Mouse (Mus musculus) mouse trophoblast stem cell (cell line): ENCODE data around the gene Pip5k1c.

ENCODE experiments used
- in situ Hi-C, 2 experiments: fragments of 300-500 bp; cut with MseI, MboI; formaldehyde crosslinking; loops; 2 replicates in 1 of 2; 3 replicates in 1 of 2; pipeline ENCODE4 v1.15.1; 2025

Pip5k1c gene

DNA sequence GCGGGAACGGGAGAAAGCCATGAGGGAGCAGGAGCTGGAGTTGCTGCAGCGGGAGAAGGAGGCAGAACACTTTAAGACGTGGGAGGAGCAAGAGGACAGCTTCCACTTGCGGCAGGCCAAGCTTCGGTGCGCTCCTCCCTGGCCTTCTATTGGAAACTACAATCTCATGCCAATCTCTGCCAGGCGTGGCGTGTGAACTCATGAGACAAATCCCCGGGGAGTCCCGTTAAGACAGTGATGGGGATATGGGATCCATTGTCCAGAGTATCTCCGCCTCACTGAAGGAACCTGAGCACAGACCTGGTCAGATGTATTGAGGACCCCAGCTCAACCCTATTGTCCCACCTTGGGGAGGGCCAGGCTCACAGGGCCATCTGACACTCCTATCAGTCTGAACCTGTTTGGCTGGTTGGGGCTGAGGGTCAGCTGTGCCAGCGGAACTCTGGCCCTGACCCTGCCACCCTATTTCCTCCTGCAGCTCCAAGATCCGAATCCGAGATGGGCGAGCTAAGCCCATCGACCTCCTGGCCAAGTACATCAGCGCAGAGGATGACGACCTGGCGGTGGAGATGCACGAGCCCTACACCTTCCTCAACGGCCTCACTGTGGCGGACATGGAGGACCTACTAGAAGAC, 30.5 kb downstream of the Pip5k1c start:
- in situ Hi-C loops = no loop called here

DNA sequence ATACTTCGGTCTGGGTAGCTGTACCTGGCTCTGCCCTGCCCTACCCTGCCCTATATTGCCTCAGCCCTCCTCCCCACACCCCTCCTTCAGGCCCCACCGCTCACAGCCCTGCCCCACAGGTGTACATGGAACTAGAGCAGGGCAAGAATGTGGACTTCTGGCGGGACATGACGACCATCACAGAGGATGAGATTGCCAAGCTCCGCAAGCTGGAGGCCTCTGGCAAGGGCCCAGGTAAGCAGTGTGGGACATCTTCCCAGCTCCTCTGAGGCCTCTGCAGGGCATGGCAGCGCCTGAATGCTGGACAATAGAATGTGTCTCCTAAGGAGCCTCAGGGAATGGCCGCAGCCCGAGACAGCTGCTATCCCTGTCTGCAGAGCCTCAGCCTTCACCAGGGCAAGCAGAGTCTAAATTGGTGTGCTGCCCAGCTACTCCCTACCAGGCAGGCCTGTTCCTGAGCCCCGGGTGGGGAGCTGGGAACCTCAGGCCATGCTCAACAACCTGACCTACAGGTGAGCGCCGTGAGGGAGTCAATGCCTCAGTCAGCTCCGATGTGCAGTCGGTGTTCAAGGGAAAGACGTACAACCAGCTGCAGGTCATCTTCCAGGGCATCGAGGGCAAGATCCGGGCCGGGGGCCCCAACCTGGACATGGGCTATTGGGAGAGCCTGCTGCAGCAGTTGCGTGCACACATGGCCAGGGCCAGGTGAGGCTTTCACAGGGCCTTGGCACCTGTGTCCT, 31.2 kb downstream of the Pip5k1c start:
- in situ Hi-C loops = no loop called here

DNA sequence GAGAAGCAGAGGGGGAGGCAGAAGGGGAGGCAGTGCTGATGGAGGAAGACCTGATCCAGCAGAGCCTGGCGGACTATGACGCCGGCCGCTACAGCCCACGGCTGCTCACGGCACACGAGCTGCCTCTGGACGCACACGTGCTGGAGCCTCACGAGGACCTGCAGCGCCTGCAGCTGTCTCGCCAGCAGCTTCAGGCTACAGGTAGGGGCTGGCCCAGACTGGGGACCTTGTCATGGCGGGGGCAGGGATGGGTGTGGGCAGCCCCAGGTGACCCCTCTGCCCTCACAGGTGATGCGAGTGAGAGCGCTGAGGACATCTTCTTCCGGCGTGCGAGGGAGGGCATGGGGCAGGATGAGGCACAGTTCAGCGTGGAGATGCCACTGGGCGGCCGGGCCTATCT, 32.4 kb downstream of the Pip5k1c start:
- in situ Hi-C loops = no loop called here

DNA sequence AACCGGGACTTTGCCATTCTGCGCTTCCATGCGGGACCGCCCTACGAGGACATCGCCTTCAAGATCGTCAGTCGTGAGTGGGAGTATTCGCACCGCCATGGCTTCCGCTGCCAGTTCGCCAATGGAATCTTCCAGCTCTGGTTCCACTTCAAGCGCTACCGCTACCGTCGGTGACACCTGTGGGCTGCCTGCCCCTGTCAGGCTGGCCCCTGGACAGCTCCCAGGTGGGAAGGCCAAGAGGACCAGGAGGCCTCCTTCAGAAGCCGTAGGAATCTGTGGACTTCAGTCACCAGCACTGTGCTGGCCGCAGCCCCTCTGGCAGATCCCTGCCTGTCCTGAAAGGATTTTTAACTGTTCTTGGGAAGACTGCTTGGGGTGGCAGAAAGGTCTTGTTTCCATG, 33.0 kb downstream of the Pip5k1c start:
- in situ Hi-C loops = no loop called here

DNA sequence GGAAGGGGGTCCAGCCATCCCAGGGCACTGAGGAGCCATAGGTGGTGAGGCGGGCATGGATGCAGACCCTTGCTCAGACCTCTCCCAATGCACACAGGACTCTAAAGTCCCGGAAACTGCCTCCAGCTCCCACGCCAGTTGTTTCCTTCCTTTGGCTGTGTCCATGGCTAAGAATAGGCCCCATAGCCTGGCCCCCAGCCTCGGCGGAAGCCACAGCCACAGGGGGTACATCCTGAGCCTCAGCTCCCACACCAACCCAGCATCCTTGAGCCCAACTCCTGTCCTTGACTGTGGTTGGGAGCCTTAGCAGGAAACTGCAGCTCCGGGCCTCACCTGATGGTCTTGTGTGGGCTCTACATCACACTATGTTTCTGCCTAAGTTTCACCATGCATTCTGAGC, 34.1 kb downstream of the Pip5k1c start:
- in situ Hi-C loops = no loop called here

DNA sequence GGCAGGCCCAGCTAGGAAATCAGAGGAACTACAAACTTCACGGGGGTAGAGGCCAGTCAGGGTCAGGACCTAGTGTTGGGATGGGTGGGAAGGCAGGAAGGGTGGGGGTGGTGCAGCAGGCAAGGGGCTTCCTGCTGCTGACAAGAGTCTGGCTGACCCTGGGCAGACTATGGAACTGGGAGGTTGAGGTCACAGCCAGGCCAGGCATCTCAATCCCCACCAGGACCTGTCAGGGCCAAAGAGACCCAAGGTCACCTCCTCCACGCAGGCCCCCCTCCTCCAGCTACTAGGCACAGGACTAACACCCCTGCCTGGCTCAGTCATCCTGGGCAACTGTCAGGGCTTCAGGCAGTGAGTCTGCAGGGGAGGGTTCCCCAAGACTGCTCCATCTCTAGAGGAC, 35.2 kb downstream of the Pip5k1c start:
- in situ Hi-C loops = no loop called here

DNA sequence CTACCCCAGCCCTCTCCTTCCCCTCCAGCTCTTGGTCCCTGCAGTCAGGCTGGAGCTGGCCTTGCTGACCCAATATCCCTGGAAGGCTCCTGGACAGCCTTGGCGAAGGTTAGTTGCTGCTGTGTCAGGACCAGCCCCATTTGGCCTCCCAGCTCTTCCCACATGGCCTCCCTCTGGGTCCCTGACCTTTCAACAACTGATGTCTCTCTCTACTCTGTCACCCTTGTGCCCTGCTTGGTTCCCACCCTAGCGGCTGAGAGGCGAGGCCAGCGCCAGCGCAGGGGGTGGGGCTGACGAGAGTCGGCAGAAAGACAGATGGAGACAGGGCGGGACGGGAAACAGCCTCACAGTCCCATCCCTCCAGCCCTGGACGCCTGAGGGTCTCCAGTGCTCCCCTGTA, 35.6 kb downstream of the Pip5k1c start, which contains the start of gene Tbxa2r:
TSS of gene Tbxa2r (plus strand) at position 346 of the 400 bp plus-strand sequence.
- in situ Hi-C loops = no loop called here

DNA sequence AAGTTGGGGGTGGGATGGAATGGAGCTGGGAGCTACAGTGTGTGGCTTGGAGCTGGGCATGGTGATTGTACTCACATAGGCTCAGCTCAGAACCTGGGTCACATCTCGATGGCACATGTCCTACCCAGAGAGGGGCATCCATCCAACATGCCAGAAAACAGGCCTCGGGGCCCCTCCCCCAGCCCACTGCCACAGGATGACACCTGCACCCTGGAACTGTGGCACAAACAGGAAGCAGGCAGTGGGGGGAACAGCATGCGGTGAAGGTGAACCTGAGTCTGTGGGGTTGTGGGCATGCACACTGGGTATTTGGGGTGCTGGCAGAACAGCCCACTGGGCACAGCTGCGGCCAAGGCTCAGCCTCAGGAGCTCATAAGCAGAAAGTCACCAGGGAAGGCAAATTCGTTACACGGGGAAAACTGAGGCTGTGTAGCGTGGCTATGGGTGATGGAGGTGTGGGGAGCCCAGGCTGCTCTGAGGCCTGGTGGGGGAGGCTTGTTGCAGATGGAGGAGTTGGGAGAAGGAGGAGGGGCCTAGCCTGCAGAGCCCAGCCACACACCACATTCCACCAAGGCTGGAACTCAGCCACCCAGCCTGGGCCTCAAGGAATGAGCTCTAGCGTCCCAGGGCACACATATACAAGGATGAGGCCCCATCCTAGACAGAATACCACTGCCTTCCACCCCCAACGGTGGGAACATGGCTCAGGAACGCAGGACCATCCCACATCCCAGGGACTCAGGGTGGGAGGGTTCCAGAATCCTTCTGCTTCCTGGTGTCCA, 36.6 kb downstream of the Pip5k1c start:
- in situ Hi-C loops = no loop called here

DNA sequence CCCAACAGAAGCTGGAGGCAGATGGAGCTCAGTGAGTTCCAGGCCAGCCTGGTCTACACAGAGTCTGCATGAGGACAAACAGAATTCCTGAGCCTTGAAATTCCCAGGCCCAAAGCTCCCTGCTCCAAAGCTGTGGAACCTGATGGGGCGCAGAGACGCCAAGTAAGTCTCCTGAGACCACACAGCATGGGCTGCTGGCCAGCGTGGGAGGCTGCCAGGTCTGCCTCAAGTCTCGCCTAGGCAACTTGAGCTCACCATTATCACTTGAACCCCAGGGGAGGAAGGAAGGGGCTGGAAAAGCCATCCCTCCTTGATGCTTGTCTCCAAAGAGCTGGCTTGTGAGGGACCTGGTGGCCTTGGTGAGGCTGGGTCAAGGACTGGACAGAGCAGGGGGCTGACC, 37.2 kb downstream of the Pip5k1c start:
- in situ Hi-C loops = no loop called here

DNA sequence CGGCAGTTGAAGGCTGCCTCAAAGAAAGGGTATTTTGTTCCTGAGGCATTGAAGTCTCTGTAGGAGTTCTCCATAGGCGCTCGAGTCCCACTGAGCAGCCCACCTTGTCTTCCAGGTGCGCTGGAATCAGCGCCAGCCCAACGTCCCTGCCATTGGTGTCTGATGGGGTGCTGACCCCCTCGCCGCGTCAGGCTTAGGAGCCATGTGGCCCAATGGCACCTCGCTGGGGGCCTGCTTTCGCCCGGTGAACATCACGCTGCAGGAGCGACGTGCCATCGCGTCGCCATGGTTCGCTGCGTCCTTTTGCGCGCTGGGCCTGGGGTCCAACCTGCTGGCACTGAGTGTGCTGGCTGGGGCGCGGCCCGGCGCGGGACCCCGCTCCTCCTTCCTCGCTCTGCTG, 39.5 kb downstream of the Pip5k1c start:
- in situ Hi-C loops = no loop called here

DNA sequence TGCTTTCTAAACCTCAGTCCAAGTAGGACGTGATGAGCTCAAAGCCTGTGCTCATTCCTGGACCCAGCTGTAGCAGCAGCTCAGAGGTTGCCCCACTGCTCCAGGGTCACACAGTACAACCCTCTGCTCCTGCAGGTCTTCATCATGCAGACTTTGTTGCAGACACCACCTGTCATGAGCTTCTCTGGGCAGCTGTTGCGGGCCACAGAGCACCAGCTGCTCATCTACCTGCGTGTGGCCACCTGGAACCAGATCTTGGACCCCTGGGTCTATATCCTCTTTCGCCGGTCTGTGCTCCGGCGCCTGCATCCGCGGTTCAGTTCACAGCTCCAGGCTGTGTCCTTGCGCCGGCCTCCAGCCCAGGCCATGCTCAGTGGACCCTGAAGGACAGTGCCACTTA, 41.6 kb downstream of the Pip5k1c start:
- in situ Hi-C loops = no loop called here

DNA sequence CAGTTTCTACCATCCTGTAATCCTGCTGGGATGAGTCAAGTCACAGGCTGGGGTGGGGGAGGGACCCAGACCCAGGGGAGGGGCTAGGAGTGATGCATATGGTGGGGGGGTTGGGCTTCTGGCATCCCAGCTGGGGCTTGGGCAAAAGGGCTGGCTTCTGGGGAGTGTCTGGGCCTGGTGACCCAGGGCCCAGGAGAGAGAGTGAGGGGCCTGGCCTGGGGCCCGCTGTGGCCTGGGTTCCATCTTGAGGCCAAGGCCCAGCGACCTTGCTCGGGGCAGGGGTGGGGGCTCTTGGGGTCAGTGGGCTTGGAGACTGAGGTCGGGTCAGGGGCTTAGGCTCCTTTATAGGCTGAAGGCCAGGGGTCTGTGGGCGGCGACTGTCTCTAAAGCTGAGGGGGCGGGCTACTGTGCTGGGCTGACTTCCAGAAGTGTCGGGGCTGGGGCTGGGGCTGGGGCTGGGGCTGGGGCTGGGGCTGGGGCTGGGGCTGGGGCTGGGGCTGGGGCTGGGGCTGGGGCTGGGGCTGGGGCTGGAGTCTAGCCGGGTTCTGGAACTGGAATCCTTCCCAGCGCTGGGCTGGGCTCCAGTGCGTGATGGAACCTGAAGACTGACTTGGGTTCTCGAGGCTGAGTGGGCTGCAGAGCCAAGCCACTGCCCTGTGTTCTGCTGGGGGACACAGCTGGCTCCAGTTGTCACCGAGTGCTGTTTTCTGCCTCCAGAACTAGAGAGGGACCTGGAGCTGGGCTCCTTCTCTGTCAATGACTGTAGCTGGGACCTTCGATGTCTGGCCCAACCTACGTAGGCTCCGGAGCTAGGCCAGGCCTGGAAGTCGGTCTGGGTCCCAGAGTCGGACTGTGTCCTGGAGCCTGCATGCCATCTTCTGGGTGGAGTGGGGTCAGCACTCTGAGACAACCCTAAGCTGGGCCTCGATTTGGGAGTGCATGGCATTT, 42.9 kb downstream of the Pip5k1c start:
- in situ Hi-C loops = no loop called here

DNA sequence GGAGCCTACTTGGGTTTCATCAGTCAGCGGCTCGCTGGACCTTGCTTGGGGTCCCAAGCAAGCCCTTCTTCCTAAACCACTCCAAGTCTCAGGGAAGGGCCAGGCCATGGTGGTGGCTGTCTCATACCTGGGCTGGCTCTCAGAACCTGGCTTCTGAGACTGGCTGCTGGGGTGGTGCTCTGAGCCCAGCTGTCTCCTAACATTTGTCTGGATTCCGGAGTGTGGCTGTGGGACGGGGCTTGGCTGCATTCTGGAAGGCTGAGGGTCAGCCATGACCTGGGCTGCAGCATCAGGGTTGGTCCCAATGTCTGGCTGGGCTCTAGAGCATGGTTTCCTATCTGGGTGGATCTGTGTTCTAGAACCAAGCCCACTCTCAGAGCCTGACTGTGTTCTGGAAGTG, 43.8 kb downstream of the Pip5k1c start:
- in situ Hi-C loops = no loop called here

DNA sequence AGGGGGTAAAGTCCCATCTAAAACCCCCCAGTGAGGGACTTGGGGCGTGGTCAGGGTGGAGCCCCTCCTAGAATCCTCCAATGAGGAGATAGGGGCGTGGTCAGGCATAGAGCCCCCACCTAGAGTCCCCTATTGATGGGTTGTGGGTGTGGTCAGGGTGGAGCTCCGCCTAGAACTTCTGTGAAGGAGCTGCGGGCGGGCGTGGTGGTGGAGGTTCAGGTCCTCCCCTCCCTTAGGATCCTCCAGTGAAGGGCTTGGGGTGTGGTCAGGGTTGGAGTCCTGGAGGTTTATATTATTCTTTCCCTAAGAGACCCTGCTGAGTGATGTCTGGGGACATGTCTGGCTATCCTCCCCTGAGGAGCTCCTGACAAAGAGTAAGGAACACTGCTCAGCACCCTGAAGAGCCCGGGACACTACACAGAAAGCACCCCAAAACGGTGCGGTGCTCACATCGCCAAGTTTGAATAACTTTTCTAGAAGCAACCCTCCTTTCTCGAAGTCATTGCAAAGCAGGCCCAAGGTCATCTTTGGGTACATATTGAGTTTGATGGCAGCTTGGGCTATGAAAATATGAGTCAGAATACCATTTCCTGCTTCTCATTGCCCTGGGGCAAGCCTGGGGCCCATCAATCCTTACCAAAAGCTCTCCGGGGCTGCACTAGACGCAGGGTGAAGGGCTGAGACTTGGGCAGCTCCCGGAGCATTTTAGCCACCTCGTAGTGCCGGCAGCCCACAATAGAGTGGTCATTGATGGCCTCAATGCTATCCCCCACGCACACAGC, 48.0 kb downstream of the Pip5k1c start:
- in situ Hi-C loops = loop anchor here (5.0 kb wide), 1 partner anchor 53 kb away; no protein-coding TSS in a partner anchor

DNA sequence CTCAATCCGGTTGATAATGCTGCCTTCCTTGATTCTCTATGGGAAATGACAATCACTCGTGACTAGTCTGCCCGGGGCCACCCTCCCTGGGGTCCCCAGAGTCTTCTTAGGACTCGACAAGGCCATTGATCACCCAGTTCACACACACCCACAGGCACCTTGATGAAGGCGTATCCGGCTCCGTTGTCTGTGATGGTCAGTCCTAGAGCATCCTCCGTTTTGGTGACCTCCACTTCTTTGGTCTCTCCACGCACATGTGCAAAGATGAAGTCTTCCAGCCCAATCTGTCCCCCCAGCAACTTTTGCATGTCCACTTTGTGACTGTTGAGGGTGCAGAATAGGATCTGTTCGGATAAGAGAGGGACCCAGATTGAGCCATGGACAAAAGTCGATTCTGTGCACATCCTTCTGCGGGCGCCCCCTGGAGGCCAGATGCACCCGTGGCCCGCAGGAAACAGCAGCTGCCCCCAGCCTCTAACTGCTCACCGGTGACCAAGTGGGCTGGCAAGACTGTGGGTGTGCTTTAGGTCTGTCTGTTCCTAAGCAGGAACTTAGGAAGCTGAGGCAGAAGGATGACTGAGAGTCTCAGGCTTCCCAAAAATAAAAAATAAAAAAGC, 48.7 kb downstream of the Pip5k1c start:
- in situ Hi-C loops = loop anchor here (5.0 kb wide), 1 partner anchor 54 kb away; no protein-coding TSS in a partner anchor

DNA sequence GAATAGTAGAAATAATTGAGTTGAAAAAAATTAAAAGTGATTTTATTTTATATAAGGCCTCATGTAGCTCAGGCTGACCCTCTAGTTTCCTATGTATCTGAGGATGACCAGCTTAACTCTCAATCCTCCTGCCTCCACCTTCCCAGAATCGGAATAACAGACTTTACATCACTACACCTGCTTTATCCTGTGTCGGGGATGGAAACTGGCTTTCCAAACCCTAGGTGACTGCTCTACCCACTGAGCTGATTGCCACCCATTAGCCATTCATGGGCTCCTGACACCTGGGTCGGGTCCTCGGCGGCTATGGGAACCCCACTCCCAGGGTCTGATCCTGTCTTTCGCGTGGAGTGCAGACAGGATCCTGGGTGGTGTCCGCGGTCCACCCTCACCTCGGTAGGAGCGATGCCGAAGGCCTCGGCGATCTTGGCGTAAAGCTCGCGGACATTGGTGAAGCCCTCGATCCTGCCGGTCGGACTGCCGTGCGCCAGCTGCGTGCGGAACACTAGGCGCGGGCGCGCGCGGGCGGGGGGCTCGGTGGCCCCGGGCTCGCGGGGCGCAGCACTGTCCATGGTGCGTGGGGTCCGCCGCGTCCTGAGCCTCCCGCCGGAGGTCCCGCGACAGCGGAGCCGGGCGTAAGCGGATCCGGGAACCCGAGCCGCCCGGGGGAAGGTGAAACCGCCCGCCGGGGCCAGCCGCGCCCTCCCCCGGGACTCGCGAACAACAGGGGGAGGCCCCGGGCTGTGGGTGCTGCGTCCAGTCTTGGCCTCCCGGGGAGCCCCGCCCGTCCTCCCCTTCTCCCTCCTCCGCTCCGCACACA, 50.1 kb downstream of the Pip5k1c start, which contains the start of gene Gipc3:
TSS of gene Gipc3 (minus strand) at position 581 of the 820 bp plus-strand sequence.
- in situ Hi-C loops = loop anchor here (5.0 kb wide), 1 partner anchor 56 kb away; no protein-coding TSS in a partner anchor

DNA sequence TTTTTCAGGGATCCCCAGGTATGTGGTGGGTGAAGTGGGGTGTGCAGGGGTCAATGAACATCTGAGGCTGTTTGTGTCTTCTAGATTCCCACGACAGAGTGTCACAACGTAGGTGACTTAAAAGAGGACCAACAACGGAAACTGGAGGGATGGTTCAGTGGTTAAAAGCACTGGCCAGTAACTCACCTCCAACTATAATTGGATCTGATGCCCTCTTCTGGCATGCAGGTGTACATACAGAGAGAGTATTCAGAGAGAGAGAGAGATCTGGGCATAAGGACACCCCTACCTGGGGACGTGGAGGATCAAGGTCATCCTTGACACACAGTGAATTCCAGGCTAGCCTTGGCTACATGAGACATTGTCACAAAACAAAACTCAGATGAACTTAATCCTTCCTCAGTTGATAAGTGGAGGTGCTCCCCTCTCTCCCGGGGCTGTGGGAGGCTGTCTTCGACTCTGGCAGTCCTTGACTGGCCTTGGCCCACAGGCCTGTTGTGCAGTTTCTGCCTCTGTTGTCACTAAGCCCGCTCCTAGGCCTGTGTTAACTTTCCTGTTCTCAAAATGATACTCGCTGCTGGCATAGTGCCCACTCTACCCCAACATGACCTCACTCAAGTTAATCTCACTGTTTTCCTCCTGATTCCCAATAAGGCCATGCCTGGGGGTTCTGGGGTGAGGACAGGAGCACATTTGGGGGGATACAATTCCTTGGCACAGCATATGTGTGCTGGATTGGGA, 51.8 kb downstream of the Pip5k1c start:
- in situ Hi-C loops = loop anchor here (5.0 kb wide), 1 partner anchor 57 kb away; no protein-coding TSS in a partner anchor

DNA sequence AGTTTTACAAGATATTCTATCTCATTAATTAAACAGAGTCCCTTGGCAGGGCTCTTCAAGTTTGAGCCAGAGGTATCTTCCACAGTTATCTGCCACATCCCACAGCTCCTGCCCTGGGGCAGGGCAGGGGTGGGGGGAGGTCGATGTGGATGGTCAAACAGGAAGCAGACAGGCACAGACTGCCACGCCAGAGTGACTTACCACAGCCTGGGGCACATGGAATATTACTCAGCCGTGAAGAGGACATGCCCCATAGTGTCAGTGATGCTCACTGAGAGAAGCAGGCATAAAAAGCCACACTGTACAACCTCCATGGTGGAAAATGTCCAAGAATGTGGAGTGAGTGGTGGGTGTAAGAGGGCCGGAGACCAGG, 52.4 kb downstream of the Pip5k1c start:
- in situ Hi-C loops = no loop called here
